Mouse (Mus musculus) G1E (cell line): Measurements from ENCODE around the gene Sfxn5.

ENCODE experiments used
- CTCF ChIP-seq: IDR thresholded peaks from 2 replicates; pipeline ENCODE4 v1.5.1; 2012; ENCODE audit warnings: low read depth, low read length, inconsistent platforms, mixed read lengths
- GATA1 ChIP-seq: IDR thresholded peaks from 2 replicates; pipeline ENCODE4 v1.6.1; 2012; ENCODE audit warnings: borderline replicate concordance, low read length, inconsistent platforms, mixed read lengths

DNA sequence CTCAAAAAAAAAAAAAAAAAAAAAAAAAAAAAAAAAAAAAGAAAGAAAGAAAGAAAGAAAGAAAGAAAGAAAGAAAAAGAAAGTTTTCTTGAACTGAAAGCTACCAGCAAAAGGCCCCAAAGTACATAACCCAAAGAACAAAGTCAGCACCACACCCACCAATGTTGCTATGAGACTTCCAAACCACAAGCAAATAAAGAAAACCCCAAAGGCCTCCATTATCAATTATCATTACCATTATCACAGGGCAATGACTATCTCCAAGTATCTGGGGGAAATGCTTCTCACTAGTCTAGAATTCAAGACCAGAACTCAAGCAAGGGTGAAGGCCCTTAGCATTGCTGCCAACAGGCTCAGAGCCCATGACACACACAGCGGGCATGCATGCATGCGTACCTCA, 22.5 kb upstream of the Sfxn5 start:
- TF ChIP-seq CTCF (no peak), GATA1 (no peak)
